Mouse (Mus musculus) megakaryocyte-erythroid progenitor cell, adult 5-6 weeks (primary cell): ENCODE measurements around the gene Fbxl16. TPM values are rescaled to one million over a fixed set of nuclear protein-coding genes. Genes with fewer than 3 reads are reported as not detected.

ENCODE experiments used
- ATAC-seq: replicated peaks from 2 replicates; pipeline ENCODE4 v1.8.0; 2016; ENCODE audit warnings: mild to moderate bottlenecking, inconsistent platforms; ENCODE audit not compliant: severe bottlenecking, poor library complexity, low FRiP score, low TSS enrichment
- total RNA-seq, 2 experiments: library from RNA; stranded (forward) in 1 of 2; stranded (reverse) in 1 of 2; fragments of 200-1000, 215-1000 nt in 1 of 2; fragments of >200 nt in 1 of 2; fragmentation: Nextera tagmentation in 1 of 2; gene quantifications; 2 replicates each; pipeline ENCODE4 v1.2.3; 2014 to 2017

Gene Fbxl16
- total RNA-seq, 2 experiments from 2014 or later = 0.26 TPM; not detected in 1

GRCm38 (mm10) chr17:25867836-25868600 lies 59.1 kb downstream of the Fbxl16 start:
- no peak; the same call in 1 of the 2 replicates for ATAC-seq

- peak; percentile 77 for ATAC-seq
Measured at GRCm38 (mm10) chr17:25868601-25869191, 59.8 kb downstream of the Fbxl16 start, which contains the start of gene Mcrip2. Gene Mcrip2, minus strand, starts transcription at chr17:25868764.

- no peak for ATAC-seq
Measured at GRCm38 (mm10) chr17:25869498-25869897, 60.6 kb downstream of the Fbxl16 start.

- ATAC-seq = no peak
Measured at GRCm38 (mm10) chr17:25869954-25870353, 61.1 kb downstream of the Fbxl16 start.

Other genes starting within 250 kb of the Fbxl16 start
- not detected in 2 replicates for gene Sox8, start 238.4 kb upstream of the Fbxl16 start, total RNA-seq (2014; fragmentation: Nextera tagmentation)
- not detected in 2 replicates for gene Sox8, start 238.4 kb upstream of the Fbxl16 start, total RNA-seq (2017)
- gene Lmf1, start 230.0 kb upstream of the Fbxl16 start, total RNA-seq (2014; fragmentation: Nextera tagmentation) = 17.6 and 24.2 TPM in 2 replicates
- 3.2 and 4.8 TPM in 2 replicates for gene Lmf1, start 230.0 kb upstream of the Fbxl16 start, total RNA-seq (2017)
- gene Gng13, start 91.9 kb upstream of the Fbxl16 start, total RNA-seq (2014; fragmentation: Nextera tagmentation) = not detected in 2 replicates
- not detected in 2 replicates for gene Gng13, start 91.9 kb upstream of the Fbxl16 start, total RNA-seq (2017)
- gene Chtf18, start 81.7 kb upstream of the Fbxl16 start, total RNA-seq (2014; fragmentation: Nextera tagmentation) = 59.0 and 65.4 TPM in 2 replicates
- 39.0 and 53.3 TPM in 2 replicates for gene Chtf18, start 81.7 kb upstream of the Fbxl16 start, total RNA-seq (2017)
- gene Rpusd1, start 81.4 kb upstream of the Fbxl16 start, total RNA-seq (2014; fragmentation: Nextera tagmentation) = 14.9 and 17.8 TPM in 2 replicates
- 1.8 and 2.1 TPM in 2 replicates for gene Rpusd1, start 81.4 kb upstream of the Fbxl16 start, total RNA-seq (2017)
- not detected in 2 replicates for gene Mslnl, start 73.0 kb upstream of the Fbxl16 start, total RNA-seq (2014; fragmentation: Nextera tagmentation)
- not detected in 2 replicates for gene Mslnl, start 73.0 kb upstream of the Fbxl16 start, total RNA-seq (2017)
- not detected in 2 replicates for gene Msln, start 54.7 kb upstream of the Fbxl16 start, total RNA-seq (2014; fragmentation: Nextera tagmentation)
- gene Msln, start 54.7 kb upstream of the Fbxl16 start, total RNA-seq (2017) = not detected in 2 replicates
- 20.4 and 29.9 TPM in 2 replicates for gene Narfl, start 35.3 kb upstream of the Fbxl16 start, total RNA-seq (2014; fragmentation: Nextera tagmentation)
- 10.3 and 23.8 TPM in 2 replicates for gene Narfl, start 35.3 kb upstream of the Fbxl16 start, total RNA-seq (2017)
- gene Haghl, start 23.4 kb upstream of the Fbxl16 start, total RNA-seq (2014; fragmentation: Nextera tagmentation) = 10.7 and 18.1 TPM in 2 replicates
- 11.8 and 15.7 TPM in 2 replicates for gene Haghl, start 23.4 kb upstream of the Fbxl16 start, total RNA-seq (2017)
- gene Ccdc78, start 22.5 kb upstream of the Fbxl16 start, total RNA-seq (2014; fragmentation: Nextera tagmentation) = 1.2 TPM in 1 of 2 replicates, not detected in the other
- 0.15 TPM in 1 of 2 replicates, not detected in the other for gene Ccdc78, start 22.5 kb upstream of the Fbxl16 start, total RNA-seq (2017)
- gene Fam173a, start 16.2 kb upstream of the Fbxl16 start, total RNA-seq (2014; fragmentation: Nextera tagmentation) = 62.4 and 172 TPM in 2 replicates
- gene Fam173a, start 16.2 kb upstream of the Fbxl16 start, total RNA-seq (2017) = 11.1 and 21.4 TPM in 2 replicates
- gene AC134908.4, start 13.4 kb upstream of the Fbxl16 start, total RNA-seq (2014; fragmentation: Nextera tagmentation) = 19.1 TPM in 1 of 2 replicates, not detected in the other
- gene AC134908.4, start 13.4 kb upstream of the Fbxl16 start, total RNA-seq (2017) = not detected in 2 replicates
- gene Metrn, start 11.9 kb upstream of the Fbxl16 start, total RNA-seq (2014; fragmentation: Nextera tagmentation) = 20.6 and 22.9 TPM in 2 replicates
- gene Metrn, start 11.9 kb upstream of the Fbxl16 start, total RNA-seq (2017) = 11.3 and 15.5 TPM in 2 replicates
- 16.6 and 33.3 TPM in 2 replicates for gene Wdr24, start 14.5 kb downstream of the Fbxl16 start, total RNA-seq (2014; fragmentation: Nextera tagmentation)
- 15.5 and 17.2 TPM in 2 replicates for gene Wdr24, start 14.5 kb downstream of the Fbxl16 start, total RNA-seq (2017)
- gene Jmjd8, start 19.8 kb downstream of the Fbxl16 start, total RNA-seq (2014; fragmentation: Nextera tagmentation) = 20.1 and 31.7 TPM in 2 replicates
- 19.5 and 21.5 TPM in 2 replicates for gene Jmjd8, start 19.8 kb downstream of the Fbxl16 start, total RNA-seq (2017)
- gene Stub1, start 24.3 kb downstream of the Fbxl16 start, total RNA-seq (2014; fragmentation: Nextera tagmentation) = 89.4 and 112 TPM in 2 replicates
- gene Stub1, start 24.3 kb downstream of the Fbxl16 start, total RNA-seq (2017) = 77.6 and 77.7 TPM in 2 replicates
- gene Rhbdl1, start 28.2 kb downstream of the Fbxl16 start, total RNA-seq (2014; fragmentation: Nextera tagmentation) = 0.50 and 2.0 TPM in 2 replicates
- 0.30 and 0.47 TPM in 2 replicates for gene Rhbdl1, start 28.2 kb downstream of the Fbxl16 start, total RNA-seq (2017)
- gene Gm20683, start 32.7 kb downstream of the Fbxl16 start, total RNA-seq (2014; fragmentation: Nextera tagmentation) = 1.7 and 6.4 TPM in 2 replicates
- not detected in 2 replicates for gene Gm20683, start 32.7 kb downstream of the Fbxl16 start, total RNA-seq (2017)
- 51.2 and 54.8 TPM in 2 replicates for gene Rhot2, start 35.8 kb downstream of the Fbxl16 start, total RNA-seq (2014; fragmentation: Nextera tagmentation)
- 21.3 and 27.4 TPM in 2 replicates for gene Rhot2, start 35.8 kb downstream of the Fbxl16 start, total RNA-seq (2017)
- gene Wdr90, start 52.4 kb downstream of the Fbxl16 start, total RNA-seq (2014; fragmentation: Nextera tagmentation) = 43.3 and 47.4 TPM in 2 replicates
- 4.6 and 10.0 TPM in 2 replicates for gene Wdr90, start 52.4 kb downstream of the Fbxl16 start, total RNA-seq (2017)
- 87.4 and 109 TPM in 2 replicates for gene Mcrip2, start 59.7 kb downstream of the Fbxl16 start, total RNA-seq (2014; fragmentation: Nextera tagmentation)
- gene Mcrip2, start 59.7 kb downstream of the Fbxl16 start, total RNA-seq (2017) = 35.6 and 40.8 TPM in 2 replicates
- 26.3 and 37.6 TPM in 2 replicates for gene Mettl26, start 66.0 kb downstream of the Fbxl16 start, total RNA-seq (2014; fragmentation: Nextera tagmentation)
- 9.3 and 19.8 TPM in 2 replicates for gene Mettl26, start 66.0 kb downstream of the Fbxl16 start, total RNA-seq (2017)
- gene Wfikkn1, start 71.8 kb downstream of the Fbxl16 start, total RNA-seq (2014; fragmentation: Nextera tagmentation) = 0.87 TPM in 1 of 2 replicates, not detected in the other
- 0.19 and 1.4 TPM in 2 replicates for gene Wfikkn1, start 71.8 kb downstream of the Fbxl16 start, total RNA-seq (2017)
- gene Rab40c, start 110.6 kb downstream of the Fbxl16 start, total RNA-seq (2014; fragmentation: Nextera tagmentation) = 2.4 and 8.9 TPM in 2 replicates
- gene Rab40c, start 110.6 kb downstream of the Fbxl16 start, total RNA-seq (2017) = 7.9 and 30.2 TPM in 2 replicates
- gene Pigq, start 135.9 kb downstream of the Fbxl16 start, total RNA-seq (2014; fragmentation: Nextera tagmentation) = 211 and 231 TPM in 2 replicates
- 102 and 156 TPM in 2 replicates for gene Pigq, start 135.9 kb downstream of the Fbxl16 start, total RNA-seq (2017)
- not detected in 2 replicates for gene Nhlrc4, start 135.9 kb downstream of the Fbxl16 start, total RNA-seq (2014; fragmentation: Nextera tagmentation)
- not detected in 2 replicates for gene Nhlrc4, start 135.9 kb downstream of the Fbxl16 start, total RNA-seq (2017)
- gene A930017K11Rik, start 143.5 kb downstream of the Fbxl16 start, total RNA-seq (2014; fragmentation: Nextera tagmentation) = not detected in 2 replicates
- gene A930017K11Rik, start 143.5 kb downstream of the Fbxl16 start, total RNA-seq (2017) = 0.05 TPM in 1 of 2 replicates, not detected in the other
- 14.8 and 18.4 TPM in 2 replicates for gene Capn15, start 176.7 kb downstream of the Fbxl16 start, total RNA-seq (2014; fragmentation: Nextera tagmentation)
- 1.7 and 3.5 TPM in 2 replicates for gene Capn15, start 176.7 kb downstream of the Fbxl16 start, total RNA-seq (2017)